Mouse (Mus musculus) Patski (cell line): Measurements from ENCODE around the gene Miga1. TPM values are rescaled to one million over a fixed set of nuclear protein-coding genes. Genes with fewer than 3 reads are reported as not detected.
"Not testable (repeated sequence)": the region's sequence is repeated elsewhere in the genome, so short reads cannot be mapped to it uniquely, and the experiment has no call there.

Source experiments
- ATAC-seq: fragments of 100-300 bp; one replicate; pipeline ENCODE4 v1.8.0; 2021
- CTCF ChIA-PET: fragments of 350-600 bp; sonication (Branson Sonifier 250); formaldehyde crosslinking; loops from one replicate; lab custom pipeline; 2022; ENCODE audit warnings: inconsistent platforms; lab: Charles Lee
- POLR2A ChIA-PET: fragments of 350-600 bp; sonication (Branson Sonifier 250); formaldehyde crosslinking; loops from one replicate; lab custom pipeline; 2022; ENCODE audit warnings: antibody characterized with exemption, inconsistent platforms; lab: Charles Lee
- DNase-seq: peaks from one replicate; pipeline ENCODE4 v3.0.0-alpha.2; 2011; ENCODE audit warnings: low read depth, low spot score
- H3K27me3 ChIP-seq: fragments of 371-371 bp; one replicate; pipeline ENCODE4 v1.5.1; 2021
- CTCF ChIP-seq: fragments of 100-300 bp; IDR thresholded peaks from one replicate; pipeline ENCODE4 v1.5.1; 2021
- in situ Hi-C: fragments of 300-500 bp; cut with MboI; formaldehyde crosslinking; loops from 3 replicates; pipeline ENCODE4 v1.11.1; 2018; ENCODE audit warnings: low pct_unique_long_range_greater_than_20kb, mixed read lengths
- polyA plus RNA-seq: library from polyadenylated mRNA; unstranded; gene quantifications from one replicate; pipeline ENCODE4 v1.2.3, GENCODE M21; 2021

Gene Miga1
- polyA plus RNA-seq, 1 experiment from 2014 or later: 12.0 TPM

DNA sequence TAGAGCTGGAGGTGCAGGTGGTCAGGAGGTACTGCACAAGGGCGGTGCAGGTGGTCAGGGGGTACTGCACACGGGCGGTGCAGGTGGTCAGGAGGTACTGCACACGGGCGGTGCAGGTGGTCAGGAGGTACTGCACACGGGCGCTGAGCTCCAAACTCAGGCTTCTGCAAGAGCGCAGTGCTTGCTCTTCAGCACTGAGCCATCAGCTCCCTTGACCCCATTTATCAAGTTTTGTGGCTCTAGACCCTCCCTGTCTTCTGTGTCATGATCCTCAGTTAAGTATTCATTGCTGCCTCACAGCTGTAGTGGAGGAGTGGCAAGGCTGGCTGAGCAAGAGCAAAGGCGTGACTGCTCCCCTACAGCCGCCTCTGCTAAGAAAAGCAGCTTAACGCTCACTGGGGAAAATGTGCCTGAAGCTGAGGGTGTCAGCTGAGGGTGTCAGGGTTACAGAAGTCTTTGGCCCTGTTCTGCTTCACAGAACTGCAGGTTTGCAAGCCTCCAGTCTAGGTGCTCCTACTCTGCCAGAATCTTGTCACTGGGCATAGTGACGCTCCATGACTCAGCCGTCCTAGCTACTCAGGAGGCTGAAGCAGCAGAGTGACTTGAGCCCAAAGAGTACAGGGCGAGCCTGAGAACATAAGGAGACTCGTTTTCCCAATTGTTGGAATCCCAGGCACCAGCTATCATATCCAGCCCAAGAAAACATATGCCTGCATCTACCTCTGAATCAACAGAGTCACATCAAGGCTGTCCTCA, 7.5 kb downstream of the Miga1 start:
- ChIA-PET POLR2A (interaction anchor here (1.2 to 1.3 kb wide), 2 partner anchors 11 to 17 kb away, joined by 3 to 4 read pairs; no protein-coding TSS in a partner anchor), CTCF (interaction anchor here (0.9 to 5.1 kb wide), 11 partner anchors 9 to 221 kb away, joined by 3 to 24 read pairs (median 4); no protein-coding TSS in a partner anchor)
- in situ Hi-C loops: no loop called here
- no peaks in the 10 kb centered on the region for H3K27me3 ChIP-seq
- no peak for DNase-seq
- peak; percentile 67 for ATAC-seq
- TF ChIP-seq CTCF: no peak

DNA sequence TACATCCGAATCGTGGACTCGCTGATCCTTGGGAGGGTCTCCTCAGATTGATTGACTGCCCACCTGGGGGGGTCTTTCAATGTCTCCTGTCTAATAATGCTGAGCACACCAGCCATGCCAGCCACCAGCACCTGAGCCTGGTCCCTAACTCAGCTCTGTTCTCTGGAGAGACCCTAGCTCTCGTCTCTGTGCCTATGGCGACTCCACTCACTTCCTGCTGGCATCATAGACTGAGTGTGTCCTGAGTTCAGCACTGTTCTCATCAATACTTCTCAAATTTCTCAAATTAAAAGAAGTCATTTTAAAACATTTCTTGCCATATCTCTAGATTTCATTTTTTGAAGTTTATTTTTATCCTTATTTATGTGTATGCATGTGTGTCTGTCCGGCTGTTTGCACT, 8.1 kb downstream of the Miga1 start:
- ATAC-seq: no peak
- POLR2A ChIA-PET: interaction anchor here (1.2 to 1.3 kb wide), 2 partner anchors 11 to 17 kb away, joined by 3 to 4 read pairs; no protein-coding TSS in a partner anchor
- CTCF ChIA-PET: interaction anchor here (0.9 to 5.1 kb wide), 9 partner anchors 10 to 221 kb away, joined by 3 to 24 read pairs (median 4); no protein-coding TSS in a partner anchor
- in situ Hi-C loops: no loop called here
- TF ChIP-seq CTCF: no peak
- no peak for DNase-seq
- no peaks in the 10 kb centered on the region for H3K27me3 ChIP-seq

GRCm38 (mm10) chr3:152321765-152322547, 18.3 kb downstream of the Miga1 start:
- POLR2A ChIA-PET: interaction anchor here (1.1 kb wide), 1 partner anchor 10 kb away, joined by 3 read pairs; no protein-coding TSS in a partner anchor
- no peak for TF ChIP-seq CTCF
- CTCF ChIA-PET: interaction anchor here (0.9 to 2.7 kb wide), 8 partner anchors 11 to 431 kb away, joined by 3 to 23 read pairs (median 4); no protein-coding TSS in a partner anchor
- in situ Hi-C loops: no loop called here
- DNase-seq (no peak), ATAC-seq (no peak)
- no peaks in the 10 kb centered on the region for H3K27me3 ChIP-seq

DNA sequence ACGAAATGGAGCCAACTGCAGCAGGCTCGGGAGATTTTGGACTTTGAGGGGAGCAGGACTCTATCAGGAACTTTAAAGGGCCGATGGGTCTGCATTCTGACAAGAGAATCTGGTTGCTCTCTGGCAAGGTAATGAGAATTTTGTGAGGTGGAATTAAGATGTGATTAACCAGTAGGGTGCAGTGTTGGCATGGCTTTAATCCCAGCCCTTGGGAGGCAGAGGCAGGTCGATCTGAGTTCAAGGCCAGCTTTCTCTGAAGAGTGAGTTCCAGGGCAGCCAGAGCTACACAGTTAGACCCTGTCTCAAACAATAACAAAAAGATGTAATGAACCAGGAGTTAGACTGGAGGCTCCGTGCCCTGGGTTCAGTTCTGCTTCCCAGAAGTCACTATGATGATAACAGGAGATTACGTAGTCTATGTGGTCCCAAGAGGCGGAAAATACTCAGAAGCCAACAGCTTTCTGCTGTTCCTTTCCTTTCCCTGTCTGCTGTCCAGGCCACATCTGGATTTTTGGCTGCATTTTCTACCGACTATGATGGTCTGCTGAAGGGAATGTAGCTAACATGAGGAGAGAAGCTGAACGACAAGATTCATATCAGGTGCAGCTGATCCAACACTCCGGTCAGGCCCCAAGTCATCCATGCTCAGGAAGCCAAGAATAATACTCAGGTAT, 19.1 kb downstream of the Miga1 start:
- in situ Hi-C loops: no loop called here
- ChIA-PET CTCF (interaction anchor here (0.6 to 2.7 kb wide), 13 partner anchors 10 to 432 kb away, joined by 3 to 23 read pairs (median 3); no protein-coding TSS in a partner anchor), POLR2A (interaction anchor here (1.1 kb wide), 1 partner anchor 11 kb away, joined by 3 read pairs; no protein-coding TSS in a partner anchor)
- H3K27me3 ChIP-seq: no peaks in the 10 kb centered on the region
- ATAC-seq (no peak), DNase-seq (no peak)
- TF ChIP-seq CTCF: peak; percentile 63

- ChIA-PET POLR2A (interaction anchor here (0.9 kb wide), 1 partner anchor 101 kb away, joined by 3 read pairs; no protein-coding TSS in a partner anchor), CTCF (interaction anchor here (1.6 to 2.3 kb wide), 6 partner anchors 18 to 206 kb away, joined by 5 to 78 read pairs (median 12); no protein-coding TSS in a partner anchor)
These were observed 23.6 kb downstream of the Miga1 start for GRCm38 (mm10) chr3:152316447-152317173.

DNA sequence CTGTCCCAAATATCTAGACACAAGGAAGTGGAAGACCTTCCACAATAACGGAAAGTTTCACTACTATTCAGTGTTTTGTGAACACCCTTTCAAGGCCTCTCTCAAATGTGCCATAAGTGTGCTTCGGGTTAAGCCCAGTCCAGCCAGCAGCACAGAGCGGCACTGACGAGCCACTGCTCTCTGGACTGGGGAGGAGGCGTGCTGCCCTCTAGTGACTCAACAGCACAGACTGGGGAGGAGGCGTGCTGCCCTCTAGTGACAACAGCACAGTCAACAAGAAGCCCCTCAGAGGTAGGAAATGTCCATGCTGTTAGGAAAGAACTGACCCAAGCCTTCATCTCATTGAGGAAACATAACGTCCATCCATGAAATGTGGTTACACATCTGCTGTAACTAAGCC, 24.6 kb downstream of the Miga1 start:
- peak; percentile 100 for ATAC-seq

More at GRCm38 (mm10) chr3:152316447-152317173, 23.6 kb downstream of the Miga1 start:
- in situ Hi-C loops: loop anchor here (10.0 kb wide), 1 partner anchor 202 kb away; no protein-coding TSS in a partner anchor
- not testable (repeated sequence) for ATAC-seq, DNase-seq, H3K27me3 ChIP-seq

DNA sequence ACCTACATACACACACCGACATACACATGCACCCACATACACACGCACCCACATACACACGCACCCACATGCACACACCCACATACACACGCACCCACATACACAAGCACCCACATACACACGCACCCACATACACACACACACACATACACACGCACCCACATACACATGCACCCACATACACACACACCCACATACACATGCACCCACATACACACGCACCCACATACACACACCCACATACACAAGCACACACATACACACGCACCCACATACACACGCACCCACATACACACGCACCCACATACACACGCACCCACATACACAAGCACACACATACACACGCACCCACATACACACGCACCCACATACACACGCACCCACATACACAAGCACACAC, 25.5 kb downstream of the Miga1 start:
- CTCF ChIA-PET: interaction anchor here (0.7 to 2.3 kb wide), 34 partner anchors 10 to 442 kb away, joined by 3 to 78 read pairs (median 4); partner anchors contain the start of genes Nexn and Usp33
- H3K27me3 ChIP-seq, DNase-seq, ATAC-seq, POLR2A ChIA-PET: not testable (repeated sequence)
- in situ Hi-C loops: loop anchor here (10.0 kb wide), 1 partner anchor 200 kb away; no protein-coding TSS in a partner anchor

More for the DNA sequence above, 24.6 kb downstream of the Miga1 start:
- POLR2A ChIA-PET: interaction anchor here (1.4 kb wide), 1 partner anchor 17 kb away, joined by 4 read pairs; no protein-coding TSS in a partner anchor
- DNase-seq: peak; percentile 93
- TF ChIP-seq CTCF: peak; percentile 99
- in situ Hi-C loops: loop anchor here (10.0 kb wide), 1 partner anchor 201 kb away; no protein-coding TSS in a partner anchor
- H3K27me3 ChIP-seq: no peaks in the 10 kb centered on the region
- CTCF ChIA-PET: interaction anchor here (0.6 to 2.3 kb wide), 38 partner anchors 11 to 441 kb away, joined by 3 to 78 read pairs (median 4); partner anchors contain the start of genes Nexn and Usp33

GRCm38 (mm10) chr3:152309250-152309645, 31.0 kb downstream of the Miga1 start:
- ATAC-seq (no peak), DNase-seq (no peak)
- in situ Hi-C loops: no loop called here
- ChIA-PET POLR2A (interaction anchor here (0.7 kb wide), 1 partner anchor 201 kb away, joined by 4 read pairs; no protein-coding TSS in a partner anchor), CTCF (interaction anchor here (1.0 to 2.1 kb wide), 11 partner anchors 10 to 413 kb away, joined by 3 to 7 read pairs (median 5); no protein-coding TSS in a partner anchor)
- no peak for TF ChIP-seq CTCF
- H3K27me3 ChIP-seq: no peaks in the 10 kb centered on the region
